Mouse (Mus musculus) embryonic facial prominence, embryonic 12.5 days (tissue): ENCODE data around the gene Cdkal1. TPM values are rescaled to one million over a fixed set of nuclear protein-coding genes. Genes with fewer than 3 reads are reported as not detected.

Experiments used
- ATAC-seq: fragments of 200-750 bp; cut with Nextera tagmentation; 2 replicates; pipeline ENCODE4 v1.8.0; 2017; ENCODE audit not compliant: insufficient number of reproducible peaks, insufficient read depth, low FRiP score, low TSS enrichment
- H3K27ac ChIP-seq: fragments of 300-500 bp; sonication (generic); 2 replicates; pipeline ENCODE4 v1.5.1; 2016; ENCODE audit warnings: mild to moderate bottlenecking
- H3K27me3 ChIP-seq: fragments of 300-500 bp; sonication (generic); 2 replicates; pipeline ENCODE4 v1.6.1; 2016; ENCODE audit warnings: mild to moderate bottlenecking, moderate library complexity
- H3K36me3 ChIP-seq: fragments of 300-500 bp; sonication (generic); 2 replicates; pipeline ENCODE4 v1.6.1; 2016; ENCODE audit warnings: mild to moderate bottlenecking
- H3K4me1 ChIP-seq: fragments of 300-500 bp; sonication (generic); 2 replicates; pipeline ENCODE4 v1.6.1; 2016
- H3K4me2 ChIP-seq: fragments of 300-500 bp; sonication (generic); replicated peaks from 2 replicates; pipeline ENCODE4 v1.6.1; 2016; ENCODE audit warnings: mild to moderate bottlenecking, moderate library complexity
- H3K4me3 ChIP-seq: fragments of 300-500 bp; sonication (generic); 2 replicates; pipeline ENCODE4 v1.5.1; 2016; ENCODE audit warnings: mild to moderate bottlenecking
- H3K9ac ChIP-seq: fragments of 300-500 bp; sonication (generic); 2 replicates; pipeline ENCODE4 v1.6.1; 2016; ENCODE audit warnings: mild to moderate bottlenecking, moderate library complexity
- H3K9me3 ChIP-seq: fragments of 300-500 bp; sonication (generic); 2 replicates; pipeline ENCODE4 v1.6.1; 2016; ENCODE audit warnings: mild to moderate bottlenecking, moderate library complexity
- WGBS: fragments of 180-500 bp; shearing (Covaris S2); methylation state at CpG from one replicate; pipeline ENCODE4 v1.1.7; 2016; 5-methylcytosine and 5-hydroxymethylcytosine counted together
- polyA plus RNA-seq: library from polyadenylated mRNA; unstranded; fragments of >200 nt; fragmentation: Nextera tagmentation; extraction: Ambion mirVana; gene quantifications from 2 replicates; pipeline ENCODE4 v1.2.1, GENCODE M21; 2016

The Cdkal1 gene
- polyA plus RNA-seq, 1 experiment from 2014 or later = 42.7 TPM

DNA sequence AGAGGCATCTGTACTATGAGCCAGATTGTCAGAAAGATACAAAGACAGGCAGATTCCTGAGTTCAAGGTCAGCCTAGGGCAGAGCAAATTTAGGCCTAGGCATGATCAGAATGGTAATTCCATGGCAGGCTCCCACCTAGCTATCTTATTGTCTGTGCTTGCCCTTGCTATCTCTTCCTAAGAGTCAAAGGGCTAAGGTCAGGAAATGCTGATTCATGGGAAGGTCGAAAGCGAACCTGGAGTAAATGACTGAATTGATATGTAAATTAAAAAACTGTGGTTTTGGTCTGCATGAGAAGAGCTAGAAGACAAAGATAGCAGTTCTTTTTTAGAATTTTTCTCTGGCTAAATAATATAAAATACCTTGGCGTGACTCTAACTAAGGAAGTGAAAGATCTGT, 262.4 kb downstream of the Cdkal1 start:
- no peaks in the 10 kb centered on the region for H3K27me3 ChIP-seq
- no peak overlapping the region for H3K4me3 ChIP-seq
- no peak overlapping the region for H3K27ac ChIP-seq
- no peaks in the 10 kb centered on the region for H3K4me1 ChIP-seq
- no peak overlapping the region for H3K9ac ChIP-seq
- H3K4me2 ChIP-seq = no peak overlapping the region
- peaks cover 6% of the 10 kb centered on the region; the same call in 1 of the 2 replicates for H3K9me3 ChIP-seq
- 93% methylated on average over 3 of the region's 3 CpGs for WGBS
- H3K36me3 ChIP-seq = no peaks in the 10 kb centered on the region
- ATAC-seq = no peak

DNA sequence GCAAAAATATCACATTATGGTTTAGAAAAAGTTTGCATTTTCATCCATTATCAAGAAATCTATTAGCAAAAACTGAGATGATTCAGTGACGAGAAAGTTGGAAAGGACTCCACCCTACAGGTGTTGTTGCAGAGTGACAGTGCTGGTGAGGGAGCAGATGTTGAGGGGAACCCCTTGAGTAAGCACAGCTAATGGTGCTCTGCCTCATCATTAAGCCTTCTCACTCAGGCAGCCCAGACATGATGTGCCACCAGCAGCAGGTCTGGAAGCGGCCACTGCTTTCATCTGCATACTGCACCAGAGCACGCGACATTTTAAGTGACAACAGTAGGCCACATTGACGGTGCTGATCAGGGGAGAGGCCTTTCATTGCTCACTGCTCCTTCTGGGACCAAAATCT, 264.8 kb downstream of the Cdkal1 start:
- WGBS = 87% methylated on average over 5 of the region's 5 CpGs
- no peak for ATAC-seq
- H3K4me1 ChIP-seq = no peaks in the 10 kb centered on the region

GRCm38 (mm10) chr13:29590164-29590563, 265.3 kb downstream of the Cdkal1 start:
- no peak overlapping the region for H3K4me2 ChIP-seq
- no peak overlapping the region for H3K9ac ChIP-seq
- H3K9me3 ChIP-seq = peaks cover 6% of the 10 kb centered on the region; the same call in 1 of the 2 replicates
- 84% methylated on average over 5 of the region's 5 CpGs for WGBS
- H3K27ac ChIP-seq = no peak overlapping the region
- no peak overlapping the region for H3K4me3 ChIP-seq
- no peaks in the 10 kb centered on the region for H3K4me1 ChIP-seq
- H3K27me3 ChIP-seq = no peaks in the 10 kb centered on the region
- ATAC-seq = no peak
- no peaks in the 10 kb centered on the region for H3K36me3 ChIP-seq

More for the DNA sequence above, 264.8 kb downstream of the Cdkal1 start:
- Histone ChIP-seq H3K27ac (no peak overlapping the region), H3K27me3 (no peaks in the 10 kb centered on the region), H3K9me3 (peaks cover 6% of the 10 kb centered on the region; the same call in 1 of the 2 replicates), H3K9ac (no peak overlapping the region), H3K36me3 (no peaks in the 10 kb centered on the region), H3K4me3 (no peak overlapping the region), H3K4me2 (no peak overlapping the region)

- Histone ChIP-seq H3K4me1 (no peaks in the 10 kb centered on the region), H3K4me2 (no peak overlapping the region), H3K9me3 (peaks cover 6% of the 10 kb centered on the region; the same call in 1 of the 2 replicates), H3K9ac (no peak overlapping the region), H3K4me3 (no peak overlapping the region), H3K36me3 (no peaks in the 10 kb centered on the region), H3K27me3 (no peaks in the 10 kb centered on the region), H3K27ac (no peak overlapping the region)
- no peak for ATAC-seq
- WGBS = 93% methylated on average over 4 of the region's 4 CpGs
These were observed 266.8 kb downstream of the Cdkal1 start for GRCm38 (mm10) chr13:29588693-29589092.

DNA sequence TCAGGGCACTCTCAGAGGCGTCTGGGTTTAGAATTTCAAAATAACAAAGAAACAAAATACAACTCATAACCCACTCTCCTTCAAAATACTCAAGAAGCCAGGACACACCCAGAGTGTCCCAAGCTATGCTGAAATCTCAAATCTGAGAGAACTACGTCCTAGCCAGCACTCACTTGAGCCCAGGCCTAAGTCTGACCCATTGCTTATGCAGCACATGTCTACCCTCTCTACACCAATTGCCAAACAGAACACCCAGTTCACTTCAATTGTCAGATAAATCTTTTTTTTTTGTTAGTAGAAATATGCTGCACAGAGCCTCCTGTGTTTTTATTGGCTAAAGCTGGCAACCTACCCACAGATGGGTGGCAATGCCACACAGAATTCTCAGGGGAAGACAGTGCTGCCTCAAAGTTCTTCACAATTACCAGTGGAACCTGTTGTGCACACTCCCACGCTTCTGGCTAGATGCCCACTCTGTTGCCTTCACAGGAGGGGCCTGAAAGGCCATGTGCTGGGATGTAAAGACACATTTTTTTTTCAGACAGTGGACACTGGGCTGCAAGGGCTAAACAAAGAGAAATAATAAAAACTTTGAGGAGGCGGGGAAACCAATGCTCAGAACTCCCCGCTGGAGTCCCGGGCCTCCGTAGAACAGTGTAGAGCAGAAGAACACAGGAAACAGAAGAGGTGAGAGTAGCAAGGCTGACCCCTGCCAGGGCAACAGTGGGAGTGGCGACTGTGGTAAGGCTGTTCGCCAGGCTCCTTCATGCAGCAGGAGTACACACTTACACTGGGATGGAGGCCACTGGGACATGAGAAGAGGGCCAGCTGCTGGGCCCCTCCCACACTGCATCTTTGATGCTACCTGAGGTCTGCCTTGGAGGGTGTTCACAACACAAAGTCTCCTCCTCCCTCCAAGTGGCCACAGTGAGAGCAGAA, 273.4 kb downstream of the Cdkal1 start:
- no peaks in the 10 kb centered on the region for H3K27me3 ChIP-seq
- H3K36me3 ChIP-seq = no peaks in the 10 kb centered on the region
- H3K4me3 ChIP-seq = no peak overlapping the region
- no peak overlapping the region for H3K4me2 ChIP-seq
- H3K9ac ChIP-seq = no peak overlapping the region
- no peaks in the 10 kb centered on the region for H3K9me3 ChIP-seq
- H3K27ac ChIP-seq = no peak overlapping the region
- no peak for ATAC-seq
- peaks cover 7% of the 10 kb centered on the region; the same call in 1 of the 2 replicates for H3K4me1 ChIP-seq
- 83% methylated on average over 9 of the region's 9 CpGs for WGBS

GRCm38 (mm10) chr13:29580780-29581179, 274.7 kb downstream of the Cdkal1 start:
- 80% methylated on average over 7 of the region's 7 CpGs for WGBS
- H3K4me1 ChIP-seq = peaks cover 7% of the 10 kb centered on the region; the same call in 1 of the 2 replicates
- H3K4me2 ChIP-seq = no peak overlapping the region
- H3K9ac ChIP-seq = no peak overlapping the region
- no peak for ATAC-seq
- no peak overlapping the region for H3K4me3 ChIP-seq
- no peaks in the 10 kb centered on the region for H3K27me3 ChIP-seq
- no peaks in the 10 kb centered on the region for H3K36me3 ChIP-seq
- no peak overlapping the region for H3K27ac ChIP-seq
- no peaks in the 10 kb centered on the region for H3K9me3 ChIP-seq

DNA sequence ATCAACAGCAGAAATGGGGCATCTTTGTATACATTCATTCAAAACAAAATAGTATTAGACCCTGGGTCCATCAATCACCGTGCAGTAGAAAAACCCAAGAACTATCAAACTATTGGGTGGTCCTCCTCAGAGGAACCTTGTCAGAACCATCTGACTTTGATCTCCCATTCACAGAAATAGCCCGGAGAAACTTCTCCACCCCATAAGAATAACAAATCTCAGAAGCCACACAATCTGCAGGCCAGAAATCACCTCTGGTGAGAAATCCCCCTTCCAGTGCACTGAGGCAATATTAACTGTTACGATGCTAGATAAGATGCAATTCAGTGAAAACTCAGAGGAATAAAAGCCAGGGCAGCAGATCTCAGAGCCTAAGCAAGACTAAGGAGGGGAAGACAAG, 275.5 kb downstream of the Cdkal1 start:
- WGBS = 58% methylated on average over 3 of the region's 3 CpGs
- Histone ChIP-seq H3K9me3 (no peaks in the 10 kb centered on the region), H3K27ac (no peak overlapping the region), H3K4me2 (no peak overlapping the region), H3K36me3 (no peaks in the 10 kb centered on the region), H3K4me3 (no peak overlapping the region), H3K4me1 (peaks cover 7% of the 10 kb centered on the region; the same call in 1 of the 2 replicates), H3K27me3 (no peaks in the 10 kb centered on the region), H3K9ac (no peak overlapping the region)
- no peak for ATAC-seq

DNA sequence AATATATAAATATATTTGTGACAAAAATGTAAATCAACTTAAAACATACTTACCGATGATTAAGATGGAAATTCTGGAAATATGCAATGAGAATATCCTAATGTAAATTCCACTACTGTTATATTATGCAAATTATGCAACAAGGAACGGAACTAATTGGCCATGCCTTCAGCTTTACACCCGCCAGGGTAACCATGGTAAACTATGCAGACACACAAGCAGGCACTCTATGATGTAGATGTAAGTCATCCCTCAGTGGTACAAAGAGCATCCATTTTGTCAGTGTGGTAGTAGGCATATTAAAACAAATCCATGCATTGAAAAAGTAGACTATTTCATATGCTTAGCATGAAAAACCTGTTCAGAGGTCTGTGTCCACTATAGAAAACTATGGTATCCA, 276.9 kb downstream of the Cdkal1 start:
- 95% methylated on average over 3 of the region's 3 CpGs for WGBS

GRCm38 (mm10) chr13:29574784-29575183, 280.7 kb downstream of the Cdkal1 start:
- Histone ChIP-seq H3K9me3 (no peaks in the 10 kb centered on the region), H3K36me3 (no peaks in the 10 kb centered on the region), H3K27me3 (no peaks in the 10 kb centered on the region), H3K4me3 (no peak overlapping the region), H3K4me1 (no peaks in the 10 kb centered on the region), H3K27ac (no peak overlapping the region), H3K4me2 (no peak overlapping the region), H3K9ac (no peak overlapping the region)
- ATAC-seq = no peak
- WGBS = 72% methylated on average over 1 of the region's 1 CpGs

More for the DNA sequence above, 276.9 kb downstream of the Cdkal1 start:
- Histone ChIP-seq H3K9ac (no peak overlapping the region), H3K36me3 (no peaks in the 10 kb centered on the region), H3K4me1 (peaks cover 7% of the 10 kb centered on the region; the same call in 1 of the 2 replicates), H3K4me3 (no peak overlapping the region), H3K9me3 (no peaks in the 10 kb centered on the region), H3K27me3 (no peaks in the 10 kb centered on the region), H3K4me2 (no peak overlapping the region), H3K27ac (no peak overlapping the region)
- no peak for ATAC-seq

GRCm38 (mm10) chr13:29572477-29572876, 283.0 kb downstream of the Cdkal1 start:
- H3K36me3 ChIP-seq = no peaks in the 10 kb centered on the region
- 59% methylated on average over 2 of the region's 2 CpGs for WGBS
- no peaks in the 10 kb centered on the region for H3K4me1 ChIP-seq
- no peaks in the 10 kb centered on the region for H3K27me3 ChIP-seq
- no peak overlapping the region for H3K4me2 ChIP-seq
- no peak overlapping the region for H3K4me3 ChIP-seq
- H3K9me3 ChIP-seq = no peaks in the 10 kb centered on the region
- no peak overlapping the region for H3K9ac ChIP-seq
- ATAC-seq = no peak
- no peak overlapping the region for H3K27ac ChIP-seq

GRCm38 (mm10) chr13:29565710-29566109, 289.8 kb downstream of the Cdkal1 start:
- Histone ChIP-seq H3K27me3 (no peaks in the 10 kb centered on the region), H3K4me1 (peaks cover 2% of the 10 kb centered on the region; the same call in 1 of the 2 replicates), H3K4me2 (no peak overlapping the region), H3K36me3 (no peaks in the 10 kb centered on the region), H3K4me3 (no peak overlapping the region), H3K9me3 (no peaks in the 10 kb centered on the region), H3K9ac (no peak overlapping the region), H3K27ac (no peak overlapping the region)
- ATAC-seq = no peak
- 23% methylated on average over 5 of the region's 5 CpGs for WGBS

DNA sequence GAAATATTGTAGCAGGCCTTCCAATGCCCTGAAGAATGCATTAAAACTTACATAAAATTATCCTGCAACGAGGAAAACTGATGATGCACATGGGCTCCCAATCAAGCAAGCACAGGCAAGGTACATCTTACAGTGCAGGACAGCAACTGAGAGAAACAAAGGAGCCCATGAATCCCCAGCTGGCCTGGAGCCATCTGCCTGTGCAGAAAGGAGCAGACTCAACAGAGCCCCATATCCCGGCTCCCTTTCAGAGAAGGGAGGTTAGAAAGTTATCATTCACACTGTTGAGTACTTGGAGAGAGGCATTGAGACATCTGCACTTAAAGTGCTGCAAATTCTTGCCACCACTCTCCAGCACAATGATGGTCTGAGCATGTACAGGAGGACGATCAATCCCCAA, 296.3 kb downstream of the Cdkal1 start:
- Histone ChIP-seq H3K27me3 (no peaks in the 10 kb centered on the region), H3K9ac (no peak overlapping the region), H3K4me2 (no peak overlapping the region), H3K4me3 (no peak overlapping the region), H3K36me3 (no peaks in the 10 kb centered on the region), H3K27ac (no peak overlapping the region), H3K9me3 (no peaks in the 10 kb centered on the region), H3K4me1 (no peaks in the 10 kb centered on the region)
- WGBS = 72% methylated on average over 3 of the region's 3 CpGs
- no peak for ATAC-seq
